Mouse (Mus musculus) colon, adult 2 months (tissue): ENCODE measurements around the gene Prelp. TPM values are rescaled to one million over a fixed set of nuclear protein-coding genes. Genes with fewer than 3 reads are reported as not detected.

Experiments used
- polyA plus RNA-seq: library from polyadenylated mRNA; depleted of rRNA; stranded (reverse); fragments of >200 nt; gene quantifications from 2 replicates; pipeline ENCODE4 v1.2.3, GENCODE M21; 2012; rRNA removed

The Prelp gene
- 33.6 and 37.7 TPM in 2 replicates for polyA plus RNA-seq

DNA sequence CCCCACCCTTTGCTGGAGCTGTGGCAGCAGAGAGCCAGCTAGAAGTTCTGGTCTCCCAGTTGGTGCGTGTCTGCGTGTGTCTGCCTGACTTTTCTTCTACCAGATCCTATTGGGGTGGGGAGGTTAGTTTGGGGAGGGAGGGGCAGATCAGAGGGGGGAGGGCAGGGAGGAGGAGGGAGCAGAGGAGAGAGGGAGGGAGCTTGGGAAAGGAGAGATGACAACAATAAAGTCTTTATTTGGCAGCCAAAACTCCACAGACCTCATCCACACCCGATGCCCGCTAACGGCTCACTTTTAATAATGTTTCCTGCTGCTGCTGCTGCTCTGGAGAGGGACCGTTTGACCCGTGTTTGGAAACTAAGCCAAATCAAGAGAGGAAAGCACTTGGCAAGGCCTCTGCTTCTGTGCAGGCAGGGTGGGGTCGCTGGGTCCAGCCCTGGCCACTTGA lies at the start of gene Prelp:
Prelp (minus strand) TSS at position 111 of the 448 bp plus-strand sequence.

DNA sequence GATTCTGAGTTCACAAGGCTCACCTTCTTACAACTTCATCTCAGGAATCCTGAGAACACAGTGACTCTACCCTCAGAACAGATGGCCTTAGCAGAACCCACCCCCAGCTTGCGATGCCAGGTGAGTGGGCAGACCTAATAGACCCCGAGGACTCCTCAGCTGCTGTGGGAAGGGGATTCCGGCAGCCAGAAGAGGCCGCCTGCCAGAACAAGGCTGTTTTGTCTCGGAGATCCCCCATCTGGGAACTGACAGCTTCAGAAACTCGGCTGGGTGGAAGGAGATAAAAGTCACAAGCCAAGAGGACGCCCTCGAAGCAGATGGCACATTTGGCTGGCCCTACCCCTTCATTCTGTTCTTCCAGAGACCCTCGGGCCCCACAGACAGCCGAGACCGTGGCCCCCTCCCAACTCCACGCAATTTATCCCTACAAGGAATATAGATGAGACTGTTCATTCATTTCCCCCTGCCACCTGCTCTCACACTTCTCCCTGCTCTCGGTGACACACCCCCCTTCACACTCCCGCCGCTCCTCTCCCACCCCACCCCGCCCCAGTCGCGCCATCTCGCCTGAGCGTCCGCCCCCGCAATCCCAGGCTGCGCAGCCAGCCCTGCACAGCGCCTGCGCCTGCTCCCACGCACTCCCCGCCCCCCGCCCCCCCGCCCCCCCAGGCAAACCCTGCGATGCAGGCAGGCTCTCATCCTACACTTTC lies 13.1 kb downstream of the Prelp start, which contains the start of gene Optc:
Optc (minus strand) TSS at position 51 of the 710 bp plus-strand sequence.

Other genes starting within 250 kb of the Prelp start
- 3.4 and 4.1 TPM in 2 replicates for gene Lax1, start 231.3 kb downstream of the Prelp start, polyA plus RNA-seq
- 17.4 and 20.0 TPM in 2 replicates for gene Atp2b4, start 120.4 kb downstream of the Prelp start, polyA plus RNA-seq
- gene Optc, start 13.4 kb downstream of the Prelp start, polyA plus RNA-seq, result 11.7 and 15.8 TPM in 2 replicates
- 1.3 and 2.7 TPM in 2 replicates for gene Fmod, start 115.8 kb upstream of the Prelp start, polyA plus RNA-seq
- 98.3 and 133 TPM in 2 replicates for gene Btg2, start 157.7 kb upstream of the Prelp start, polyA plus RNA-seq
- 0.38 and 0.57 TPM in 2 replicates for gene Chit1, start 189.8 kb upstream of the Prelp start, polyA plus RNA-seq